Comparison of ENCODE assay signal across 9 mouse cellular contexts in genomic region chr1:37931806-37932205, GRCm38 (mm10). TPM values are rescaled to one million over a fixed set of nuclear protein-coding genes. Genes with fewer than 3 reads are reported as not detected.
DNase-seq lines count a peak whose midpoint lies in the region; ATAC-seq and TF ChIP-seq lines count a peak whose summit lies in the region.
"Had no signal": no experiment of that assay in that cellular context is flagged by ENCODE, and none has a peak within 500 bp of the region (broad histone marks: within the 10 kb centered on the region; RNA-seq: fewer than 3 reads in every experiment).

No protein-coding gene starts in this region.

- no peak overlapping the region for H3K27ac ChIP-seq in forebrain, postnatal 0 days (ENCODE audit: low read depth, low read length)
- H3K27ac ChIP-seq in forebrain, embryonic 15.5 days (replicated peaks): no peak overlapping the region
- H3K27ac ChIP-seq in midbrain, embryonic 13.5 days: no peak overlapping the region
- H3K27ac ChIP-seq: heart, embryonic 13.5 days had no signal

- TF ChIP-seq CTCF in forebrain, postnatal 0 days (IDR thresholded peaks at IDR 0.05; ENCODE audit: low read depth): peak; percentile 15; the same call in 1 of the 2 replicates
- TF ChIP-seq CTCF in Patski (IDR thresholded peaks at IDR 0.05): peak; percentile 65

- in situ Hi-C loops in Patski (cut with MboI; ENCODE audit: low pct_unique_long_range_greater_than_20kb): no loop called here

- POLR2A ChIA-PET in Patski (lab: Charles Lee): no interaction called here

- peak; percentile 5 for DNase-seq in forebrain, postnatal 0 days
- peak; percentile 27 for DNase-seq in Patski (ENCODE audit: low read depth, low spot score)
- DNase-seq in induced T-regulatory cell, adult 2 months (ENCODE audit: low read depth): peak; percentile 36
- DNase-seq in lung, postnatal 36 days: peak; percentile 70
- DNase-seq in right cerebral cortex, postnatal 25 days: no peak
- DNase-seq in heart, adult 18-20 months: no peak

- no peak for ATAC-seq in forebrain, postnatal 0 days
- ATAC-seq in forebrain, embryonic 15.5 days (replicated peaks): no peak
- no peak for ATAC-seq in Patski
- ATAC-seq in midbrain, embryonic 13.5 days: no peak

- 15% methylated on average over 3 of the region's 3 CpGs for WGBS in forebrain, postnatal 0 days
- 15% methylated on average over 3 of the region's 3 CpGs for WGBS in forebrain, embryonic 15.5 days
- 24% methylated on average over 3 of the region's 3 CpGs for WGBS in midbrain, embryonic 13.5 days

- no peaks in the 10 kb centered on the region for H3K36me3 ChIP-seq in forebrain, postnatal 0 days (ENCODE audit: insufficient read depth)
- H3K36me3 ChIP-seq in forebrain, embryonic 15.5 days: no peaks in the 10 kb centered on the region
- H3K36me3 ChIP-seq in midbrain, embryonic 13.5 days: no peaks in the 10 kb centered on the region
- H3K36me3 ChIP-seq: heart, embryonic 13.5 days had no signal

- H3K27me3 ChIP-seq in forebrain, postnatal 0 days (ENCODE audit: insufficient read depth, low read length): no peaks in the 10 kb centered on the region
- no peaks in the 10 kb centered on the region for H3K27me3 ChIP-seq in forebrain, embryonic 15.5 days
- H3K27me3 ChIP-seq in Patski: no peaks in the 10 kb centered on the region
- no peaks in the 10 kb centered on the region for H3K27me3 ChIP-seq in midbrain, embryonic 13.5 days

- no peaks in the 10 kb centered on the region for H3K4me1 ChIP-seq in forebrain, postnatal 0 days (ENCODE audit: insufficient read depth)
- no peaks in the 10 kb centered on the region for H3K4me1 ChIP-seq in forebrain, embryonic 15.5 days
- no peaks in the 10 kb centered on the region for H3K4me1 ChIP-seq in midbrain, embryonic 13.5 days (replicated peaks)
- H3K4me1 ChIP-seq: heart, embryonic 13.5 days had no signal

- no peak overlapping the region for H3K4me2 ChIP-seq in forebrain, postnatal 0 days (ENCODE audit: low read depth)
- no peak overlapping the region for H3K4me2 ChIP-seq in forebrain, embryonic 15.5 days (replicated peaks)
- no peak overlapping the region for H3K4me2 ChIP-seq in midbrain, embryonic 13.5 days (replicated peaks)
- H3K4me2 ChIP-seq: heart, embryonic 13.5 days had no signal

- H3K9ac ChIP-seq in forebrain, postnatal 0 days: no peak overlapping the region
- H3K9ac ChIP-seq in forebrain, embryonic 15.5 days (replicated peaks): no peak overlapping the region
- no peak overlapping the region for H3K9ac ChIP-seq in midbrain, embryonic 13.5 days (replicated peaks)
- H3K9ac ChIP-seq: heart, embryonic 13.5 days had no signal

- CTCF ChIA-PET in Patski (lab: Charles Lee): interaction anchor here (0.6 kb wide), 1 partner anchor 29 kb away, joined by 3 read pairs; no protein-coding TSS in a partner anchor

- no peak overlapping the region for H3K4me3 ChIP-seq in forebrain, postnatal 0 days (ENCODE audit: low read depth, low read length)
- H3K4me3 ChIP-seq in forebrain, embryonic 15.5 days: no peak overlapping the region
- H3K4me3 ChIP-seq in midbrain, embryonic 13.5 days (replicated peaks): no peak overlapping the region
- H3K4me3 ChIP-seq: heart, embryonic 13.5 days had no signal

- H3K9me3 ChIP-seq in forebrain, postnatal 0 days (ENCODE audit: low read length): no peaks in the 10 kb centered on the region
- H3K9me3 ChIP-seq in forebrain, embryonic 15.5 days: no peaks in the 10 kb centered on the region
- H3K9me3 ChIP-seq in midbrain, embryonic 13.5 days: no peaks in the 10 kb centered on the region
- H3K9me3 ChIP-seq: heart, embryonic 13.5 days had no signal

RNA-seq across cellular contexts. Expression of gene Lyg2, which starts 15.5 kb away (rescaled TPM):
- total RNA-seq in forebrain, postnatal 0 days (2014; rRNA removed): 0.05 TPM in 1 of 2 replicates, not detected in the other
- not detected in 2 replicates for polyA plus RNA-seq in forebrain, postnatal 0 days (2015; fragmentation: Nextera tagmentation; extraction: Ambion mirVana)
- not detected in 2 replicates for polyA plus RNA-seq in forebrain, embryonic 15.5 days (2015; fragmentation: Nextera tagmentation; extraction: Ambion mirVana)
- not detected for polyA plus RNA-seq in Patski (2021)
- not detected in 2 replicates for polyA plus RNA-seq in midbrain, embryonic 13.5 days (2015; fragmentation: Nextera tagmentation; extraction: Ambion mirVana)
- not detected for total RNA-seq in heart, adult 18-20 months (2021)
- polyA plus RNA-seq: heart, embryonic 13.5 days had no signal

RNA-seq across cellular contexts. Expression of gene Lyg1, which starts 25.8 kb away (rescaled TPM):
- not detected in 2 replicates for total RNA-seq in forebrain, postnatal 0 days (2014; rRNA removed)
- polyA plus RNA-seq in forebrain, postnatal 0 days (2015; fragmentation: Nextera tagmentation; extraction: Ambion mirVana): not detected in 2 replicates
- not detected in 2 replicates for polyA plus RNA-seq in forebrain, embryonic 15.5 days (2015; fragmentation: Nextera tagmentation; extraction: Ambion mirVana)
- not detected for polyA plus RNA-seq in Patski (2021)
- not detected in 2 replicates for polyA plus RNA-seq in midbrain, embryonic 13.5 days (2015; fragmentation: Nextera tagmentation; extraction: Ambion mirVana)
- total RNA-seq in heart, adult 18-20 months (2021): not detected
- polyA plus RNA-seq: heart, embryonic 13.5 days had no signal

RNA-seq across cellular contexts. Expression of gene Mrpl30, which starts 41.5 kb away (rescaled TPM):
- 105 and 153 TPM in 2 replicates for total RNA-seq in forebrain, postnatal 0 days (2014; rRNA removed)
- 291 and 359 TPM in 2 replicates for polyA plus RNA-seq in forebrain, postnatal 0 days (2015; fragmentation: Nextera tagmentation; extraction: Ambion mirVana)
- 242 and 244 TPM in 2 replicates for polyA plus RNA-seq in forebrain, embryonic 15.5 days (2015; fragmentation: Nextera tagmentation; extraction: Ambion mirVana)
- polyA plus RNA-seq in Patski (2021): 138 TPM
- 245 and 253 TPM in 2 replicates for polyA plus RNA-seq in midbrain, embryonic 13.5 days (2015; fragmentation: Nextera tagmentation; extraction: Ambion mirVana)
- total RNA-seq in heart, adult 18-20 months (2021): 100 to 1,000 TPM; 418 to 431 TPM

RNA-seq across cellular contexts. Expression of gene Mitd1, which starts 41.6 kb away (rescaled TPM):
- 9.7 and 11.9 TPM in 2 replicates for total RNA-seq in forebrain, postnatal 0 days (2014; rRNA removed)
- 8.1 and 9.5 TPM in 2 replicates for polyA plus RNA-seq in forebrain, postnatal 0 days (2015; fragmentation: Nextera tagmentation; extraction: Ambion mirVana)
- polyA plus RNA-seq in forebrain, embryonic 15.5 days (2015; fragmentation: Nextera tagmentation; extraction: Ambion mirVana): 15.9 and 17.6 TPM in 2 replicates
- polyA plus RNA-seq in Patski (2021): 22.5 TPM
- polyA plus RNA-seq in midbrain, embryonic 13.5 days (2015; fragmentation: Nextera tagmentation; extraction: Ambion mirVana): 16.7 and 17.2 TPM in 2 replicates
- 1 to 10 TPM; 3.6 to 4.3 TPM for total RNA-seq in heart, adult 18-20 months (2021)

Comparison
In these comparisons a context has a peak if more than half of its experiments do, and no peak if none do; other contexts are left out.
1. DNase-seq: peak in forebrain, postnatal 0 days (single experiment), Patski (single experiment), induced T-regulatory cell, adult 2 months (single experiment) and lung, postnatal 36 days (single experiment); none in right cerebral cortex, postnatal 25 days (single experiment) and heart, adult 18-20 months (0 of 2).